Mouse (Mus musculus) adipocyte (in vitro differentiated cells): ENCODE data around the gene Itga3.

ENCODE experiments used
- DNase-seq: peaks from one replicate; pipeline ENCODE4 v3.0.0-alpha.2; 2016; ENCODE audit warnings: low spot score

Itga3 gene

GRCm38 (mm10) chr11:95004136-95004936 lies 72.3 kb downstream of the Itga3 start:
- peak; percentile 39 for DNase-seq

GRCm38 (mm10) chr11:95002705-95003104 lies 73.9 kb downstream of the Itga3 start:
- DNase-seq, result no peak

DNA sequence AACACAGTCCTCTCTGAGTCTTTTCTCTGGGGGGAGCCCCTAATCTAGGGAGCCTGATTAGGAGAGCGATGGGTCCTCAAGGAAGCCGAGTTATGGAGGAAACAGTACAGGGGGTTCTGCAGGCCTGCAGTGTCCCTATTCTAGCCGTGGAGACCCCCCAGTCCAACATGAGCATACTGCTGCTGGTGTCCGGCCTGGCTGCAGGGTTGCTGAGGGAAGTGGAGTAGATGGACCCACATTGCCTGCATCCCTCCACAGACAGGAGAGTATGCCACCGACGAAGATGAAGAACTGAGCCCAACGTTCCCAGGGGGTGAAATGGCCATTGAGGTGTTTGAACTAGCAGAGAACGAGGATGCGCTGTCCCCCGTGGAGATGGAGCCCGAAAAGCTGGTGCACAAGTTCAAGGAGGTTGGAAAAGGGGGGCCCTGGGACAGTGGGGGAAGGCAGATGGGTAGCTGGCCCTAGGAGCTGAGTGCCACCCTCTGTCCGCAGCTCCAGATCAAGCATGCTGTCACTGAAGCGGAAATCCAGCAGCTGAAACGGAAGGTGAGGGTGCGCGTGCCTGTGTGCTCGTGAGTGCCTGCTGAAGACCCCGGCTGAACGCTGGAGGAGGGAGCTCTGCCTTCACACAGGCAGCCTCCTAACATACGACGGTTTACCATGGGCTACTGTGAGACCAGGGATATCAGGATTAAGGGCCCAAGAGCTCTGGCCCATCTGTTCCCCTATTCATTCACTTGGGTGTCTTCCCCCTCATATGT lies 74.8 kb downstream of the Itga3 start:
- DNase-seq, result no peak

DNA sequence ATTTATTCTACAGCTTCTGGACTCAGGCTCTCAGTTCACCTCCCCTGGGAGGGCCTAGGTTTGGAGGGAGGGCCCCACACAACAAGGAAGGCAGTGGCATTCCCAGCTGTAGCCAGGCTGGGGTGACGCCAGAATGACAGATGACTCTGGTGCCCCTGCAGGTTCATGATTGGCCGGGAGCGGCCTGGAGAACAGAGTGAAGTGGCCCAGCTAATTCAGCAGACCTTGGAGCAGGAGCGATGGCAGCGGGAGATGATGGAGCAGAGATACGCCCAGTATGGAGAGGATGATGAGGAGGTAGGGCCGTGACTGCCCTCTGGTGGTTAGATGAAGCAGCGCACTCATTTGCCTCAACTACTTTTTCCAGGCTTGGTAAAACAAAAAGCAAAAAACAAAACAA lies 75.5 kb downstream of the Itga3 start:
- DNase-seq, result peak; percentile 68

DNA sequence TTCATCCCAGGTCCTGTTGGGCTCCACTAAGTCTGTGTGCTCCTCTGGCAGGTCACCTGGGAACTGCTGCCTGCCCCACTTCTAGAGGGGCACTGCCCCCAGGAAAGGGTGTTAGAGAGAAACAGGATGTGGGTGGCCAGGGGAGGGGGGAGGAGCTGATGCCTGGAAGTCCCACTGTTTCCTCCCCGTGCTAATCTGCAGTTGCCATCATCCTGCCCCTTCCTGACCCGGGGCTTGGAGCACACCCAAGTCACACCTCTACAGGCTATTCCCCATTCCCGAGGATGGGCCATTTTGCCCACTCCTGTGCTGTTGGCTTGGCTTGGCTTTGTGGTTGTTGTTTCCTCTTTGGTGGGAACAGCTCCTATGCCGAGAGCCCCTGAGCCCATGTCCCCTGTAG lies 76.1 kb downstream of the Itga3 start:
- DNase-seq, result no peak

- DNase-seq, result no peak
These were observed 76.5 kb downstream of the Itga3 start for GRCm38 (mm10) chr11:95000128-95000527.

DNA sequence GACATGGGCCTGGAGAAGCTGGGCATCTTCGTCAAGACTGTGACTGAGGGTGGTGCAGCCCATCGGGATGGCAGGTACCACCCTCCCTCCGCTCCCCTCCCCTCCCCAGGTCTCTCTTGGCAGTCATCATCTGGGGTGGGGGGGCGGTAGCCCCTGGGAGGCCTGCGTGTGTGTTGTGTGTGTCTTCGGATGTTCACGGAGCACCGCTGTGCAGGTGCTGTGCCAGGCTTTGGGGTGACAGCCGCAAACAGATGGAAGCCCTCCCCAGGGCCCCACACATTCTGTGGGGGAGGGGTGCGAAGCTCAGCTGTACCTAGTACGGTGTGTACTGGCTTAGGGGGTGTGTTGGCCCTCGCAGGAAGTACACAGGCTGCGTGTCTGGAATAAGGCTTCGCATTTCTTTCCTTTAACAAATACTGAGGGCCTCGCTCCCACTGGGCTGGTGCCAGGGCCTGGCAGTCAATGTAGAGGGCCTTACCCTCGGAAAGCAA lies 78.5 kb downstream of the Itga3 start:
- DNase-seq, result no peak

DNA sequence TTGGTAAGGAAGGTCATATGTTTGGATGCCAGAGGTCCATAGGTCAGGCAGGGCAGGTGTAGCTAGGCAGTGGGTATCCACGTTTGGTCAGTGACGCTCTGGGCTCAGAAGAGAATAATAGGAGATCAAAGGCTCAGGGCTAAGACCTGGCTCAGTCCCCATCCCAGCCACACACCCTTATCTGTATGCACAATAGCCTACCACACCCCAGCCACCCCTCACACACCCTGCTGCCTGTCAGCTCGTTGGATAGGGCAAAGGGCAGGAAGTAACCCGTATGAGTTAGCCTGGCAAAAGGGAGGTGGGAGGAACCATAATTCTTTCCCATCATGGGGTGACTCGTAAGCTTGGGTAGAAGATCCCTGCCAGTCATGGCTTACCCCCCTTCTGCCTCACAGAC lies 79.0 kb downstream of the Itga3 start:
- DNase-seq, result no peak

GRCm38 (mm10) chr11:94996984-94997383 lies 79.6 kb downstream of the Itga3 start:
- DNase-seq, result no peak

- no peak for DNase-seq
These were observed 80.5 kb downstream of the Itga3 start for GRCm38 (mm10) chr11:94996101-94996500.

GRCm38 (mm10) chr11:94994947-94995772 lies 81.4 kb downstream of the Itga3 start:
- no peak for DNase-seq
